Mouse (Mus musculus): ENCODE results near the gene Fblim1.

- TF ChIP-seq CTCF (conservative IDR thresholded peaks at IDR 0.05; ENCODE audit: low read length) = no peak
- TF ChIP-seq NANOG (IDR thresholded peaks at IDR 0.05; ENCODE audit: borderline replicate concordance, low read length) = no peak
- no peak for TF ChIP-seq POU5F1 (IDR thresholded peaks at IDR 0.05; ENCODE audit: borderline replicate concordance, low read length)
Measured at GRCm38 (mm10) chr4:141624134-141624533, 18.2 kb upstream of the Fblim1 start.

Measured in E14TG2a.4 (cell line).